Mouse (Mus musculus): ENCODE measurements at regions not wholly inside any gene's neighbourhood (a gene's known extent, or its start where the extent isn't known, plus 50 kb on each side); places are given as distances from the start of the nearest gene placed in this dataset.

DNA sequence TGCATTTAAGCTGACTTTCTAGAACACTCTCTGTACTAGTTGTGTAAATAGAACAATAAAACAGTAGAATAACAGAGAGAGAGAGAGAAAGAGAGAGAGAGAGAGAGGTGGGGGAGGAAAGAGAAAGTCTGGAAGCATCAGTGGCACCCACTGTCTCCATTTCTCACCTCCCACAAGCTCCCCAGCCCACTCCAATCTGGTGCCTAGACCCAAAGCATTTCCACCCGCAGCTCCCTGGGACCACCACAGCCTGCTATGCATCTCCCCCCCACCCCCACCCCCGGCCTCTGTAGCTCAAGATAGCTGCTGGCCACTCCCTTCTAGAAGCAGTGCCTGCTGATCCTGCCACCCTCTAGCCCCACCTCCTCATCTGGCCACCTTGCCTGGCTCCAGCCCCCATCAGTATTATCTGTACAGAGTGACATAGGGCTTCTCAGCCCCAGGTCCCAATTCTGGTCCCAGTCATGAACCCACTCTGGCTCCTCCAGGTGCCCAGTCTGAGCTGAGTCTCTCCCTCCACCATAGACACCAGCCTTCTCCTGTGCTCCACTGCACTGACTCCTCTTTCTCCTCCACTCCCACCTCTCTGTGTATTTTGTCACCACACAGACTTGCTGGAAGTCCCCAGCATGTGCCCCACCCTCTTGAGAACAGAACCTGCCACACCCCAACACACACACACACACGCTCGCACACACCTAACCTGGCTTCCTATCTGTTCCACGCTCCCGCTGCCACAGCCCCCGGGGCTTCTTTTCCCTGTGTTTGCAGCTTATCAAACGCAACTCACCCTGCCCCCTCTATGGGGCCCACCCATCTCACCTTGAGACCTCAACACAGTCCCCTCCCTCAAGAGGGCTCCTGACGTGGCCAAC, 68.4 kb upstream of the Ppp1r26 start:
- TF ChIP-seq CTCF (IDR thresholded peaks at IDR 0.05; ENCODE audit: control insufficient read depth, insufficient read depth, insufficient replicate concordance, low read depth, low read length): no peak
- no peak for TF ChIP-seq POLR2A (IDR thresholded peaks at IDR 0.05; ENCODE audit: control insufficient read depth, low read depth, low read length)

All from testis, adult 2 months (tissue).